Mouse (Mus musculus) heart, adult 2 months (tissue): ENCODE data around the gene Keap1.

ENCODE experiments used
- CTCF ChIP-seq: fragments of 200-600 bp; IDR thresholded peaks from 2 replicates; pipeline ENCODE4 v1.8.1; 2022; ENCODE audit warnings: antibody characterized with exemption, mild to moderate bottlenecking, moderate library complexity
- EP300 ChIP-seq: fragments of 200-500 bp; IDR thresholded peaks from 2 replicates; pipeline ENCODE4 v1.6.1; 2011; ENCODE audit warnings: low read depth, low read length, control low read depth; ENCODE audit not compliant: insufficient read depth

GRCm38 (mm10) chr9:21211624-21212023 is 27.5 kb downstream of the Keap1 start:
- TF ChIP-seq CTCF, result no peak
- TF ChIP-seq EP300, result no peak
